Mouse (Mus musculus): ENCODE measurements around the gene D230025D16Rik. TPM values are rescaled to one million over a fixed set of nuclear protein-coding genes. Genes with fewer than 3 reads are reported as not detected.
A peak's percentile ranks its signal among the peaks of the same experiment; 100 is the strongest.

The D230025D16Rik gene
- total RNA-seq, 2 experiments from 2014 or later, result 37.8 to 38.5 TPM

- peak in 1 of 2 experiments; percentile 48 for DNase-seq (ENCODE audit: low spot score in 2 of 2)
- intact Hi-C loops (cut with DNase I), result no loop called here
These were observed 39.4 kb downstream of the D230025D16Rik start, which contains the start of the genes Tradd and Fbxl8 for GRCm38 (mm10) chr8:105264024-105264982. TSS of gene Tradd (minus strand) at chr8:105264609. TSS of gene Fbxl8 (plus strand) at chr8:105264648.

- intact Hi-C loops (cut with DNase I), result no loop called here
- no peak for DNase-seq (ENCODE audit: low spot score in 2 of 2)
These were observed 40.2 kb downstream of the D230025D16Rik start for GRCm38 (mm10) chr8:105265128-105265527.

GRCm38 (mm10) chr8:105266775-105267174 lies 41.8 kb downstream of the D230025D16Rik start:
- intact Hi-C loops (cut with DNase I), result no loop called here
- no peak for DNase-seq (ENCODE audit: low spot score in 2 of 2)

- intact Hi-C loops (cut with DNase I), result no loop called here
- DNase-seq (ENCODE audit: low spot score in 2 of 2), result peak; percentile 87 to 90
These were observed 43.6 kb downstream of the D230025D16Rik start for GRCm38 (mm10) chr8:105268342-105269074.

GRCm38 (mm10) chr8:105269075-105269458 lies 44.1 kb downstream of the D230025D16Rik start:
- no peak for DNase-seq (ENCODE audit: low spot score in 2 of 2)
- intact Hi-C loops (cut with DNase I), result no loop called here

- intact Hi-C loops (cut with DNase I), result no loop called here
- peak; percentile 54 to 74 for DNase-seq (ENCODE audit: low spot score in 2 of 2)
These were observed 44.6 kb downstream of the D230025D16Rik start, which contains the start of gene Hsf4 for GRCm38 (mm10) chr8:105269461-105269947. TSS of gene Hsf4 (plus strand) at chr8:105269801.

GRCm38 (mm10) chr8:105270101-105270915 lies 45.4 kb downstream of the D230025D16Rik start:
- intact Hi-C loops (cut with DNase I), result no loop called here
- no peak for DNase-seq (ENCODE audit: low spot score in 2 of 2)

GRCm38 (mm10) chr8:105270916-105271186 lies 45.9 kb downstream of the D230025D16Rik start:
- DNase-seq (ENCODE audit: low spot score in 2 of 2), result no peak
- intact Hi-C loops (cut with DNase I), result no loop called here

GRCm38 (mm10) chr8:105275387-105275786 lies 50.4 kb downstream of the D230025D16Rik start:
- DNase-seq (ENCODE audit: low spot score in 2 of 2), result no peak
- intact Hi-C loops (cut with DNase I), result no loop called here

GRCm38 (mm10) chr8:105275840-105276239 lies 50.9 kb downstream of the D230025D16Rik start, which contains the start of gene Nol3:
TSS of gene Nol3 (plus strand) at chr8:105276140.
- intact Hi-C loops (cut with DNase I), result no loop called here
- no peak for DNase-seq (ENCODE audit: low spot score in 2 of 2)

GRCm38 (mm10) chr8:105276292-105277120 lies 51.6 kb downstream of the D230025D16Rik start:
- intact Hi-C loops (cut with DNase I), result no loop called here
- peak; percentile 53 to 54 for DNase-seq (ENCODE audit: low spot score in 2 of 2)

- DNase-seq (ENCODE audit: low spot score in 2 of 2), result peak; percentile 85 to 89
- intact Hi-C loops (cut with DNase I), result no loop called here
These were observed 54.0 kb downstream of the D230025D16Rik start for GRCm38 (mm10) chr8:105278911-105279334.

- intact Hi-C loops (cut with DNase I), result no loop called here
These were observed 55.6 kb downstream of the D230025D16Rik start for GRCm38 (mm10) chr8:105280567-105280966.

GRCm38 (mm10) chr8:105281821-105282220 lies 56.9 kb downstream of the D230025D16Rik start:
- intact Hi-C loops (cut with DNase I), result no loop called here
- no peak for DNase-seq (ENCODE audit: low spot score in 2 of 2)

More at GRCm38 (mm10) chr8:105280567-105280966, 55.6 kb downstream of the D230025D16Rik start:
- DNase-seq (ENCODE audit: low spot score in 2 of 2), result no peak

GRCm38 (mm10) chr8:105282239-105282638 lies 57.3 kb downstream of the D230025D16Rik start:
- intact Hi-C loops (cut with DNase I), result no loop called here
- DNase-seq (ENCODE audit: low spot score in 2 of 2), result no peak

- DNase-seq (ENCODE audit: low spot score in 2 of 2), result no peak
- intact Hi-C loops (cut with DNase I), result no loop called here
These were observed 58.1 kb downstream of the D230025D16Rik start for GRCm38 (mm10) chr8:105283074-105283473.

- no peak for DNase-seq (ENCODE audit: low spot score in 2 of 2)
- intact Hi-C loops (cut with DNase I), result loop anchor here (5.0 kb wide), 1 partner anchor 33 kb away; no protein-coding TSS in a partner anchor
These were observed 60.6 kb downstream of the D230025D16Rik start for GRCm38 (mm10) chr8:105285514-105285913.

- intact Hi-C loops (cut with DNase I), result loop anchor here (5.0 kb wide), 1 partner anchor 35 kb away; no protein-coding TSS in a partner anchor
These were observed 62.0 kb downstream of the D230025D16Rik start for GRCm38 (mm10) chr8:105286907-105287306.

More at GRCm38 (mm10) chr8:105286907-105287306, 62.0 kb downstream of the D230025D16Rik start:
- no peak for DNase-seq (ENCODE audit: low spot score in 2 of 2)

Measured in left cerebral cortex, postnatal 36 days (tissue).